In genomic region chr12:69168461-69169106, GRCm38 (mm10) we compare ENCODE assay signal across 8 mouse cellular contexts. TPM values are rescaled to one million over a fixed set of nuclear protein-coding genes. Genes with fewer than 3 reads are reported as not detected.
DNase-seq lines count a peak whose midpoint lies in the region; ATAC-seq lines count a peak whose summit lies in the region.

Gene Lrr1 (plus strand): TSS chr12:69168814.

- under 1% methylated on average over 40 of the region's 40 CpGs for WGBS in hindbrain, embryonic 12.5 days

- peak within 1 kb of the TSS; percentile 65 for H3K9ac ChIP-seq in hindbrain, embryonic 12.5 days

- peaks cover 10% of the 10 kb centered on the region for H3K4me1 ChIP-seq in hindbrain, embryonic 12.5 days

- H3K36me3 ChIP-seq in hindbrain, embryonic 12.5 days, result no peaks in the 10 kb centered on the region; the same call in 1 of the 2 replicates

- H3K9me3 ChIP-seq in hindbrain, embryonic 12.5 days (replicated peaks), result no peaks in the 10 kb centered on the region

- H3K27me3 ChIP-seq in hindbrain, embryonic 12.5 days, result no peaks in the 10 kb centered on the region

- H3K4me3 ChIP-seq in hindbrain, embryonic 12.5 days, result peak within 1 kb of the TSS; percentile 64

- DNase-seq in NIH3T3 (ENCODE audit: low read depth), result peak; percentile 89
- DNase-seq in cerebellum, postnatal 10 days, result peak; percentile 89 to 93
- peak; percentile 57 to 81 for DNase-seq in frontal cortex, postnatal 10 days (ENCODE audit: low spot score in 2 of 2)
- peak; percentile 83 to 95 for DNase-seq in layer of hippocampus, postnatal 14 days (ENCODE audit: low spot score in 2 of 2)
- DNase-seq in lung, postnatal 10 days, result peak; percentile 87
- DNase-seq in ovary, postnatal 14 days (ENCODE audit: low spot score), result peak; percentile 81
- peak; percentile 64 to 81 for DNase-seq in thymus, postnatal 10 days (ENCODE audit: low spot score in 2 of 2)

- H3K4me2 ChIP-seq in hindbrain, embryonic 12.5 days (replicated peaks), result peak within 1 kb of the TSS; percentile 96

- peak; percentile 96 for ATAC-seq in hindbrain, embryonic 12.5 days (ENCODE audit: low FRiP score)

- peak within 1 kb of the TSS; percentile 76; the same call in 1 of the 2 replicates for H3K27ac ChIP-seq in hindbrain, embryonic 12.5 days

RNA-seq across cellular contexts. Expression of gene Lrr1, which starts in this region (rescaled TPM):
- polyA plus RNA-seq in hindbrain, embryonic 12.5 days (2016; fragmentation: Nextera tagmentation; extraction: Ambion mirVana), result 15.0 and 15.5 TPM in 2 replicates
- total RNA-seq in layer of hippocampus, postnatal 14 days (2021), result 1 to 10 TPM in 1 of 2 experiments, under 1 TPM in 1; 0.65 to 1.3 TPM

Comparison
In these comparisons a context has a peak if more than half of its experiments do, and no peak if none do; other contexts are left out.
1. Peak in every context shown above with its lines: DNase-seq, ATAC-seq, H3K4me3 ChIP-seq and H3K27ac ChIP-seq.